In the genomic region with DNA sequence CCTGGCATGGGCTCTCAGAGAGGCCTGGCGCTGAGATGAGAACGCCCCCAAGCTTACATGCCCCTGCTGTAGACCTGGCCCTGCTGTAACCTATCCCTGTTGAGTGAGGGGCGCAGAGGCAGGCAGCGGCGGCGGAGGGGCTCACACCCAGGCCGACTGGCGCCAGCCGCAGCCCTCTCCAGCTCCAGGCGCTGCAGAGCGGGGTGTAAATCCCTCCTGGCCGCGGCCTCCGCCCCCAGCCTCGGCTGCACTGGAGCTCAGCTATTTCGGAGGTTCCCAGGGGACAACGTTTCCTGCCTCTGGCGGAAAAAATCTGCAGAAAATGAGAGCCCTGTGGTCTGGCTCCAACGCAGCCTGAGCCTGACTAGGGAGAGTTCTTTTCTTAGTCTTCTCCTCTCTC, we compare ENCODE assay signal across 8 mouse cellular contexts. TPM values are rescaled to one million over a fixed set of nuclear protein-coding genes. Genes with fewer than 3 reads are reported as not detected.
DNase-seq lines count a peak whose midpoint lies in the region; ATAC-seq and TF ChIP-seq lines count a peak whose summit lies in the region.

No protein-coding gene starts in this region.

- TF ChIP-seq CTCF in left cerebral cortex, adult 2 months (IDR thresholded peaks at IDR 0.05): no peak; the same call in 1 of the 2 replicates

- H3K4me3 ChIP-seq in left cerebral cortex, adult 2 months: 0 out of 2 replicates have a peak overlapping the region, but pooled peaks have one; percentile 13
- peak overlapping the region; percentile 20; the same call in 1 of the 2 replicates for H3K4me3 ChIP-seq in lung, embryonic 16.5 days (ENCODE audit: low read length)

- H3K9ac ChIP-seq in lung, embryonic 16.5 days (ENCODE audit: low read length): peak overlapping the region; percentile 64

- ATAC-seq in lung, embryonic 16.5 days (ENCODE audit: low read depth): peak; percentile 11; the same call in 1 of the 2 replicates
- no peak for ATAC-seq in frontal cortex, adult (ENCODE audit: low TSS enrichment)

- DNase-seq in left cerebral cortex, adult 2 months (ENCODE audit: extremely low spot score in 1 of 2, low spot score in 2 of 2): no peak
- no peak for DNase-seq in left cerebral cortex, postnatal 36 days (ENCODE audit: low spot score in 2 of 2)
- DNase-seq in heart, adult 18-20 months: peak; percentile 83 to 91
- DNase-seq in kidney, adult 11 months: peak; percentile 57
- no peak for DNase-seq in c-Kit-positive CD71-positive TER-119-positive erythroid progenitor cells, embryonic 14.5 days (ENCODE audit: low spot score)
- no peak for DNase-seq in thymus, adult 18-20 months

- 11% methylated on average over 19 of the region's 19 CpGs for WGBS in lung, embryonic 16.5 days

- peaks cover 50% of the 10 kb centered on the region for H3K4me1 ChIP-seq in lung, embryonic 16.5 days (replicated peaks; ENCODE audit: control insufficient read depth, insufficient read depth, low read length)

- no peak overlapping the region for H3K27ac ChIP-seq in left cerebral cortex, adult 2 months
- H3K27ac ChIP-seq in lung, embryonic 16.5 days (ENCODE audit: low read length): peak overlapping the region; percentile 94

- no peaks in the 10 kb centered on the region for H3K27me3 ChIP-seq in lung, embryonic 16.5 days (ENCODE audit: control insufficient read depth, insufficient read depth, low read depth, low read length)

- H3K4me2 ChIP-seq in lung, embryonic 16.5 days (ENCODE audit: low read depth, low read length): peak overlapping the region; percentile 39

- no peaks in the 10 kb centered on the region for H3K9me3 ChIP-seq in lung, embryonic 16.5 days (ENCODE audit: control insufficient read depth, low read length)

- intact Hi-C loops in left cerebral cortex, adult 2 months (cut with DNase I): no loop called here
- intact Hi-C loops in left cerebral cortex, postnatal 36 days (cut with DNase I): no loop called here

- H3K36me3 ChIP-seq in lung, embryonic 16.5 days (ENCODE audit: control insufficient read depth, insufficient read depth, low read length): no peaks in the 10 kb centered on the region

RNA-seq across cellular contexts. Expression of a gene that starts 27.7 kb away (rescaled TPM):
- under 1 TPM; 0.56 to 0.70 TPM for total RNA-seq in left cerebral cortex, adult 2 months (2021)
- under 1 TPM; 0.52 to 0.88 TPM for total RNA-seq in left cerebral cortex, postnatal 36 days (2021)
- 1 to 10 TPM; 1.2 to 2.1 TPM for total RNA-seq in heart, adult 18-20 months (2021)
- polyA plus RNA-seq in lung, embryonic 16.5 days (2015; fragmentation: Nextera tagmentation; extraction: Ambion mirVana): 120 and 130 TPM in 2 replicates

Comparison
In these comparisons a context has a peak if more than half of its experiments do, and no peak if none do; other contexts are left out.
1. DNase-seq: peak in heart, adult 18-20 months (2 of 2) and kidney, adult 11 months (single experiment); none in left cerebral cortex, adult 2 months (0 of 2), left cerebral cortex, postnatal 36 days (0 of 2), c-Kit-positive CD71-positive TER-119-positive erythroid progenitor cells, embryonic 14.5 days (single experiment) and thymus, adult 18-20 months (0 of 2).